Mouse (Mus musculus): Measurements from ENCODE around the gene Arhgef17. TPM values are rescaled to one million over a fixed set of nuclear protein-coding genes. Genes with fewer than 3 reads are reported as not detected.

The Arhgef17 gene
- polyA plus RNA-seq, 1 experiment, result 30.3 TPM

DNA sequence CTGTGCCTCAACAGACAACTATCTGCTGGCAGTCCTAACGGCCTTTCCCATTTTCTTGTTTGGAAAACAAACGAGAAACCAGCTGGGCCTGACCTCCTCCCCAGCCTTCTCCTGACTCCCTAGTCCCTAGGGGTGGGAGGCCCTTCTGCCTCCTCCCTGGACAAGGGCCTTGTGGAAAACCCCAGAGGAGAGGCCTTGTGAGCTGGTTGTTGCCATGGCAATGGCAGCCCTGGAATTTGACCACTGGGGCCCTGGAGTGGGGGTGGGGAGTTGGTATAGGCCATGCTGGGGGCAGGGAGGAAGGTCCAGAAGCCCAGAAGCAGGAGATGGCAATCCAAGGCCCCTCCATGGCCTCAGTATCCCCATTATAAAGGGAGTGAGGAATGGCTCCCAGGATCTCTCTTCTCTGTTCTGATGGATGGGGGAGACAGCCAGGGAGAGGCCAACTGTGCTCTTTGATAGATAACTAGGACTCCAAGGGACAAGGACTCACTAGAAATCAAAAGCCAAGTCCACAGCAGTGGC lies 20.6 kb downstream of the Arhgef17 start:
- DNase-seq (ENCODE audit: low read depth), result no peak
- no peak for TF ChIP-seq POLR2A (IDR thresholded peaks at IDR 0.05; ENCODE audit: borderline replicate concordance, extremely low read depth, insufficient read depth, insufficient read length, poor library complexity, severe bottlenecking)
- TF ChIP-seq CTCF (IDR thresholded peaks at IDR 0.05; ENCODE audit: borderline replicate concordance, extremely low read depth, insufficient read depth, insufficient read length), result no peak

- no peak for DNase-seq (ENCODE audit: low read depth)
- TF ChIP-seq POLR2A (IDR thresholded peaks at IDR 0.05; ENCODE audit: borderline replicate concordance, extremely low read depth, insufficient read depth, insufficient read length, poor library complexity, severe bottlenecking) (no peak), CTCF (IDR thresholded peaks at IDR 0.05; ENCODE audit: borderline replicate concordance, extremely low read depth, insufficient read depth, insufficient read length) (peak; percentile 42; the same call in 1 of the 2 replicates)
Measured at GRCm38 (mm10) chr7:100908567-100908966, 23.3 kb downstream of the Arhgef17 start.

GRCm38 (mm10) chr7:100908061-100908460 lies 23.8 kb downstream of the Arhgef17 start:
- no peak for DNase-seq (ENCODE audit: low read depth)
- no peak for TF ChIP-seq POLR2A (IDR thresholded peaks at IDR 0.05; ENCODE audit: borderline replicate concordance, extremely low read depth, insufficient read depth, insufficient read length, poor library complexity, severe bottlenecking)
- TF ChIP-seq CTCF (IDR thresholded peaks at IDR 0.05; ENCODE audit: borderline replicate concordance, extremely low read depth, insufficient read depth, insufficient read length), result no peak

GRCm38 (mm10) chr7:100907231-100907630 lies 24.7 kb downstream of the Arhgef17 start:
- DNase-seq (ENCODE audit: low read depth), result peak; percentile 77
- TF ChIP-seq CTCF (IDR thresholded peaks at IDR 0.05; ENCODE audit: borderline replicate concordance, extremely low read depth, insufficient read depth, insufficient read length), result peak; percentile 98
- no peak for TF ChIP-seq POLR2A (IDR thresholded peaks at IDR 0.05; ENCODE audit: borderline replicate concordance, extremely low read depth, insufficient read depth, insufficient read length, poor library complexity, severe bottlenecking)

- no peak for TF ChIP-seq CTCF (IDR thresholded peaks at IDR 0.05; ENCODE audit: borderline replicate concordance, extremely low read depth, insufficient read depth, insufficient read length)
- TF ChIP-seq POLR2A (IDR thresholded peaks at IDR 0.05; ENCODE audit: borderline replicate concordance, extremely low read depth, insufficient read depth, insufficient read length, poor library complexity, severe bottlenecking), result no peak
- no peak for DNase-seq (ENCODE audit: low read depth)
Measured at GRCm38 (mm10) chr7:100906029-100906789, 25.7 kb downstream of the Arhgef17 start.

- DNase-seq (ENCODE audit: low read depth), result no peak
- TF ChIP-seq CTCF (IDR thresholded peaks at IDR 0.05; ENCODE audit: borderline replicate concordance, extremely low read depth, insufficient read depth, insufficient read length), result no peak
- TF ChIP-seq POLR2A (IDR thresholded peaks at IDR 0.05; ENCODE audit: borderline replicate concordance, extremely low read depth, insufficient read depth, insufficient read length, poor library complexity, severe bottlenecking), result no peak
Measured at GRCm38 (mm10) chr7:100905037-100905436, 26.9 kb downstream of the Arhgef17 start.

DNA sequence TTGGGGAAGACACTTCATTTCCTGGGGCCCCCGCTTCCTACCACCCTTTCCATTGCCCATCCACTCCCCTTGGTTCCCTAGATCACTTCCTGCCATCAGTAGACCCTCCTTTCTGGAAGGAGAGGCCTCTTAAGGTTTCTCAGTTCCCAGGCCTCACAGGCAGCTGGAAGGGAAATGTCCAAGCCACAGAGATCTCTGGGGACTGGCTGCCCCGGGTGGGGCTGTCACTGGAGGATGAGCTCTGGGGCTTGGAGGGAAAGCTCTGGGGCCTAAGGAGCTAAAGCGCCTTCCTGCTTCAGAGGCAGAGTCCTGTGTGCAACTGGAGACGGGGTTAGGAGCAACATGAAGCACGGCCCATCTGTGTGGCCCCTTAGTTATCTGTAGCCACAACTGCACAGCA lies 27.3 kb downstream of the Arhgef17 start:
- DNase-seq (ENCODE audit: low read depth), result no peak
- no peak for TF ChIP-seq CTCF (IDR thresholded peaks at IDR 0.05; ENCODE audit: borderline replicate concordance, extremely low read depth, insufficient read depth, insufficient read length)
- no peak for TF ChIP-seq POLR2A (IDR thresholded peaks at IDR 0.05; ENCODE audit: borderline replicate concordance, extremely low read depth, insufficient read depth, insufficient read length, poor library complexity, severe bottlenecking)

DNA sequence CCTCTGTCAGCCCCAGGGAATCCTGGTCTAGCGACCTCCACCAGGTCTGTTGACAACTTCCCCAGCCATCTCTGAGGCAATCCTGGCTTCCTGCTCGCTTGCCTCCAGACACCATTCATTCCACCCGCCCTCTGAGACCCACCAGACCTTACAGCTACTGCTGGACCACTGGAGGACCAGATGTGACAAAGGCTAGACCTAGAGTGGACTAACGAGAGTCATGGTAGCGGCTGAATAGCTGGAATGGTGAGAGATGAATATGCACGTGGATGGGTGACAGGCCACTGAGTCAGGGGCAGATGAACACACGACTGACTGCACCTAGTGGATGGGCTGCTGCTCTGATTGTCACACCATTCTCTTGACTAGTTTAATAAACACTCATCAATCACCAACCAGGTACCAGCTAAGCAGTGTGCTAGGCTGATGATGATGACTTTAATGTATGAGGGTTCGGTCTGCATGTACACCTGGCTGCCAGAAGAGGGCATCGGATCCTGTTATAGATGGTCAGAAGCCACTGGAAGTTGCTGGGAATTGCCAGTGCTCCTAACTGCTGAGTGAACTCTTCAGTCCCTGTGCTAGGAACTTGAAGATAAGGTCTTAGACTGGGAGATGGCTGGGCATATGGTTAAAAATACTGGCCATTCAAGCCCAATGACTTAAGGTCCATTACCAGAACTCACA lies 29.3 kb downstream of the Arhgef17 start:
- TF ChIP-seq POLR2A (IDR thresholded peaks at IDR 0.05; ENCODE audit: borderline replicate concordance, extremely low read depth, insufficient read depth, insufficient read length, poor library complexity, severe bottlenecking), result no peak
- peak; percentile 63; the same call in 1 of the 2 replicates for TF ChIP-seq CTCF (IDR thresholded peaks at IDR 0.05; ENCODE audit: borderline replicate concordance, extremely low read depth, insufficient read depth, insufficient read length)
- peak; percentile 46 for DNase-seq (ENCODE audit: low read depth)

- no peak for DNase-seq (ENCODE audit: low read depth)
- TF ChIP-seq CTCF (IDR thresholded peaks at IDR 0.05; ENCODE audit: borderline replicate concordance, extremely low read depth, insufficient read depth, insufficient read length) (no peak), POLR2A (IDR thresholded peaks at IDR 0.05; ENCODE audit: borderline replicate concordance, extremely low read depth, insufficient read depth, insufficient read length, poor library complexity, severe bottlenecking) (no peak)
Measured at GRCm38 (mm10) chr7:100897828-100898227, 34.1 kb downstream of the Arhgef17 start.

DNA sequence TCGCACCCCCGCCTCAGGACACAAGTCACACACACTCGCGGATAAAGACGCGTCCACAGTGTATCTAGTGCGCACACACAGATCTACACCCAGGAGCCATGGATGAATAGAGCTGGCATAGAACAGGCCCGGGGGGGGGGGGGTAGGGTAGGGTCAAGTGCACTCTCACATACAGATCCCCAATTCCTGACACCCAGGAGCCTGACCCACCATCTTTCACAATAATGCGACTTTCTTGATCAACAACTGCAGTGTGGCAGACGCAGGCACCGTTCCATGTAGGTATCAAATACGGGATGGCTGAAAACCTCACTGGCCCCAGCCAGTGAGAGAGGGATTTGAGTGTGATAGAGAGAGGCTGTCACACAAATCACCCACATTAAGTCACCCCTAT lies 37.1 kb downstream of the Arhgef17 start:
- TF ChIP-seq CTCF (IDR thresholded peaks at IDR 0.05; ENCODE audit: borderline replicate concordance, extremely low read depth, insufficient read depth, insufficient read length) (no peak), POLR2A (IDR thresholded peaks at IDR 0.05; ENCODE audit: borderline replicate concordance, extremely low read depth, insufficient read depth, insufficient read length, poor library complexity, severe bottlenecking) (no peak)
- DNase-seq (ENCODE audit: low read depth), result no peak

GRCm38 (mm10) chr7:100894057-100894832 lies 37.7 kb downstream of the Arhgef17 start:
- TF ChIP-seq CTCF (IDR thresholded peaks at IDR 0.05; ENCODE audit: borderline replicate concordance, extremely low read depth, insufficient read depth, insufficient read length) (no peak), POLR2A (IDR thresholded peaks at IDR 0.05; ENCODE audit: borderline replicate concordance, extremely low read depth, insufficient read depth, insufficient read length, poor library complexity, severe bottlenecking) (peak; percentile 72)
- peak; percentile 78 for DNase-seq (ENCODE audit: low read depth)

Measured in brain, embryonic 14.5 days (tissue).